Mouse (Mus musculus) layer of hippocampus, adult 9-11 months (tissue): ENCODE measurements around the gene Bmp5.

Source experiments
- DNase-seq: peaks from one replicate; pipeline ENCODE4 v3.0.0; 2022

The Bmp5 gene

DNA sequence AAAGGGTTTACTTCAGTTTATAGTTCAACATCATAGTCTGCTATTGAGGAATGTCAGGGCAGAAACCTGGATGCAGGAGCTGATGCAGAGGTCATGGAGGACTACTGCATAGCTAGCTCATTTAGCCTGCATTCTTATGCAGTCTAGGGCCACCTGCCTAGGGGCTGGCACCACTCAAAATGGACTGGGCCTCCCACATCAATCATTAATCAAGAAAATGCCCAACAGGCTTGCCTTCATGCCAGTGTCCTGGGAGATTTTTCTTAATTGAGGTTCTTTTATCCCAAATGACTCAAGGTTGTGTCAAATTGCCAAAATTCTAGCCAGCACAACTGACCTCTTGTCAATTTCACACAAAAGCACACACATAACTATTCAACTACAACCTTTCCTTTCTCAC is 70.8 kb downstream of the Bmp5 start:
- DNase-seq: no peak

DNA sequence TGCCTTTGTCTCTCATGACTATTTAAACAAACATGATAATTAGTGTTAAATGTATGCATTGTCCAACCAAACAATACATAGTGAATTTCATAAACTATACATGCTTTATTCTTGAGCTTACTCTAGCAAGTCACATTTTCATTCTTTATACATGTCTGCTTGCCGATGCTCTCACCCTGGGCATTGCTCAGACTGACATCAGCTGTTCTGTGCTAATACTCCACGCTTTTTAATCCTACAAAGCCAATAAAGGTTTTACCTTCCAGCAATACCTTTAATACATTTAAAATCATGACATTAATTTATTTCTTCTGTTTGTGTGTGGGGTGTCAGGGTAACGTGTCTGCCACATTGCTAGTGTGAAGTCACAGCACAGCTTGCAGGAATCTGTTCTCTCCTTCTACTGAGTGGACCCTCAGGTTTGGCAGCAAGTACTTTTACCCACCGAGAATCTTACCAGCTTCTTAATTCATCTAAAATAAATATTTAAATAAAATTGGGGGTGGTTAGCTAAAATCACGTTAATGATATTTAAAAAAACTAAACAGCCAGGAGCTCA is 75.6 kb downstream of the Bmp5 start:
- no peak for DNase-seq

DNA sequence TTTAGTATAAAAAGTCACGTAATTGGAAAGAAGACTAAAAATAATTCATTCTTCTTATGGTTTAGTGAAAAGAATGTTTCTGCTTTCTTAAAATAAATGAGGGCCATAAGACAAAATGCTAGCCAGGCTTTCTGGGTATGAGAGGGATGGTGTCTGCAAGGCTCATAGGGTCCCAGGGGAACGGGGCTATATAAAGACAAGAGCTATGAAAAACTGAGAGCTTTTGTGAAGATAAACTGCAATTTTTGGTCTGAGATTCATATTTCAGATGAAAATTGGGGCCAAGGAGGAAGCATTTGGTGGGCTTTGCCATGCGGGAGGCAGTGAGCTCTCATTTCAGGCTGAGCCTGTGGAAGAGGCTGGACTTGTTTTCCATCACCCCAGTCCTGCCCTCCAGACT is 83.0 kb downstream of the Bmp5 start:
- DNase-seq: no peak

DNA sequence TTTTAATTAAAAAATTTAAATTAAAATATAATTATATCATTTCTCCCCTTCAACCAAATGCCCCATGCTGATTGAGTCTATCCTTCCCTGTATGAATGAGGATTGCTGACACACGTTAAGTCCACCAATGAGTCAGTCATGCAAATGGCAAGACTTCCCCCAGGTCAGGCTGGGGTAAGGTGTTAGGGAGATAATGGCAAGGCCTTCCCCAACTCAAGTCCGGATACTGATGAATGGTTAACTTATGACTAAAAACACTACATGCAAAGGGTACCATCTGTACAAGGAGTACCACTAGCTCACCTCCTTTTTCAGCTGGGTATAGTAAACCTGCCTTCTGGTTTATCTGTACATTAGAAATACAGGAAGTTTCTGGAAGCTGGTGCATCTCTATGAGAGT is 83.8 kb downstream of the Bmp5 start:
- DNase-seq: no peak

DNA sequence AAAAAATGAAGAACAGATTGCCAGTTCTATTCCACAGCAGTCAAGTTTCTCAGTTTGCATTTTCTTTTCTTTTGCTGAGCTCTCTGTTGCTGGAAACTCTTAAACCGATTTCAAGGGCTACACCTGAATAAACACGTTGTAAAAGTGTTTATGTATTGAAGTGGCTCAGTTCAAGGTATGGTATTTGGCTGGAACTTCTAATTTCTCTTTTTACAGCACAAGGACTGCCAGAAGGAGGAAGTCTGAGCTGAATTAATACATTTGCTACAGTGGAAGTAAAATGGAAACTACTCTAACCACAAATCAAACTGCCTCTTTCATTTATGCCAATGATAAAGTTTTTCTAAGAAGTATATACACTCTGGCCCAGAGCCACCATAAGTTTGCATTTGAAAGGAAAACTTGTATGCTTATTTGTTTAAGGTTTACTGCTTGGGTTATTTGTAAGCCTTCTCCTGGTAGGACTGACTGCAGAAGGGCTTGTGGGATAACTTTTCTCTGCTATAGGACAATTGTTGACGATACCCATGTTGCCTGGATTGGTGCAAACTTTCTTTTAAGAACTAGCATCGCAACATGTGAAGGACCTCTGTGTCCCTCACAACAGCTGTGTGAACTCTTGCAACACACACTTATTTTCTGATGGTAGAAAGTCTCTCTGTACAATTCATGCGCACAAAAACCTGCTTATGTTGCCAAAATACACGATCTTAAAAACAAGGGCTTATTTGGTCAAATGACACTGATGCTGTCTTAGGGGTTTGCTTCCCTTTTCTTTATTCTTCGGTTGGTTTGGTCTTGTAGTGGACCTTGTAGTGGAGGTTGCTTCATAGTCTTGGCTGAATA is 95.4 kb downstream of the Bmp5 start:
- no peak for DNase-seq

DNA sequence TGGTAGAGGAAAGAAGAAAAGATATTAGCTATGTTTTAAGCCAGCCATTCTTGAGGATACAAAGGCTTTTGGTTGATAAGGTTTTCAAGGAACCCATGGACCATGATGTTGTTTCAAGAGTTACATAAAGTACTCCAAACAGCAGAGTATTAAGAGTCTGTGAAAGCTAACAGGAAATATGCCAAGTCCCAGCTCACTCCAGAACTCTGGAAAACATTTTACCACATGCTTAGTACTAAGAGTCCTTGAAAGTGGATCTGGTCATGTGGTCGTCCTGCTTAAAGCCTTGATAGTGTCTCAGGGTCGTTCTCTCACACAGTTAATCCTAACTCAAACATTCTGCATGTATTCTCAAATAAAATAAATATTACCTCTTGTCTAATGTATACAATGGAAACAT is 101.2 kb downstream of the Bmp5 start:
- DNase-seq: no peak

DNA sequence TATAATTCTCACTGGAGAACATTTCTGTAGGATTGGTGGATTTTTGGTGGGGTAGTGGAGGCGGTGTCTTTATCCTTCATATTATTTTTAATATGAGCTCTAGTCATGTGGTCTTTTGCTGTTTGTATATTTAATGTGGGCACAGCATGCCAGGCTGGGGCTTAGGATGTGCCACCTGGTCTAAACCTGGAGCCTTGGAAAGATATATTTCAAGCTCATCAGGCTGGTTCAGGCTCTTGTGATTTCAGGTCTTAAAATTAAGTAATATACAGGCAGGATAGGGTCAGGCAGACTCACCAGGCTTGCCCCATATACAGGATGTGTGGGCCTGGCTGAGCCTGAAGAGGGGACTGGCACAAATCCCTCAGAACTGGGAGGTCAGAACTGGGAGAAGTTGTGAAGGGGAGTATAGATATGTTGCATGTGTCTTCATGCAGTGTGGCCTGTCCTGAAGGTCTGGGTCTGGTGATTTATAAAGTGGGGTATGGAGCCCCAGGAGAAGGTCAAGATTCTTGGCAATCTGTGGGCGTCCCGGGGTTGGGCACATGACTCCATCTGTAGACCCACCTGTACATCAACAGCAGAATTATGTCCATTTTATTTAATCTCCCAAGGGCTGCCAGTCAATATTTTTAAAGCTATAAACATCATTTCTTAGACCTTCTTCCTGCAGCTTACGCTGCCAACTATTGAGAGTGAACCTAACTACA is 108.5 kb downstream of the Bmp5 start:
- no peak for DNase-seq

DNA sequence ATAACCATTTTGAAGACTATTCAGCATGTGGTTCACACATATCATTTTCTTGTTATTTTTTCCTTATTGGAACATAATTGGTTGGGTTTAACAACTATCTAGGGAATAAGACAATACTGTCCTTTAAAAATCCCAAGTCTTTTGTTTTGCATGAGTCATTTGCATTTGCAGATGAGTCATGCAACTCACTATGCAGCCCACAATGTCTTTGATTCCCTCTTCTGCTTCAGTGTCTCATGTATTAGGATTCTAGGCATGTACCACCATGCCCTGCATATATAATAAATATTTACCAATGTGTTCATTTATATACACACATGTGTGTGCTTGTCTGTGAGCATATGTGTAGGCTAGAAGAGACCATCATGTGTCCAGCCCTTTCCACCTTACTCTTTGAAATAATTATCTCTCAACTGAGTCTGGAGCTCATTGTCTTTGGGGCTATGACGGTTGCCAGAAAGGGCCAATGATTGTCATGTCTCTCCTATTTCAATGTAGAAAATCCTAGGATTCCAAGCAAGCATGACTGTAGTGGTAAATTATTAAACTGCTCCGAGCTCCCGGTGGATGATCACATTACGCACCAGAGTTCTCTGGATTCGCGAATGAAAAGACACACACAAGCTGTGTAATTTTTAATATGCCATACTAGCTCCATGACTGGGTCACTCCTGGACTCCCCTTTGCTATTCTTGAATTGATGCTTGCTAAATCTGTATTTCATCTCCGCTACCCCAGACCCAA is 111.8 kb downstream of the Bmp5 start:
- no peak for DNase-seq

DNA sequence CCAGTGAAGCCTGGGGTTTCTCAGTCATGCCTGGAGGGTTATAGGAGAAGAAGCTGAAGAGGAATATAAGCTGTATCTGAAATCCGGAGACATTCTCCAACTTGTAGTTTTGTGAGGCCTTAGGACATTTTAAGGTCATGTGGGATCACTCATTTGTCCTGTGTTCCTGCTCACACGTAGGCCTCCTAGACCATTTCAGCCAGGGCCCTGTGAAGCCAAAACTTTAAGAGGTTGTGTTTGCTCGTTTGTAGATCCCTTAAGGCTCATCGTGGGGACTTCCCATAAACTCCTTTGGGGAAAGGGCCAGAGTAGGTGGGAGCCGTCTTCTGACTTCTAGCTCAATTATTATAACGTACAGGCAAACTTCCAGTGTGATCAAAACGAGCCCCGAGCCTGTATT is 121.8 kb downstream of the Bmp5 start:
- DNase-seq: no peak

DNA sequence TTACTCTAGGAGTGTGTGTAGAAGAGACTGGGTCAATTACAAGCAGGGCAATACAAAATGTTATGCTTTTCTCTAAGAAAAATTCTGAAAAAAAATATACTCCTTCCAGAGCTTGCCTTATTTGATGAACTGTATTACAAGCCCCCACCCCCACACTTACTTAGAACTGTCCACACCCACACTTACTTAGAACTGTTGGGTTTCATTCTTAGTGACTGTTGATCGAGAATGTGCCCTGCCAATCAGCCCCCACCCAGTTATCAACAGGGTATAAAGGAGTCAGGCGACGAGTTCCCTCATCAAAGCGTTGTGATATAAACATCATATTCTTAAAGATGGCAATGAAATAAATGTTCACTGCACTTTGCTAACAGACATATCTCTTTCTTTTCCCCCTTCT is 122.9 kb downstream of the Bmp5 start:
- no peak for DNase-seq

DNA sequence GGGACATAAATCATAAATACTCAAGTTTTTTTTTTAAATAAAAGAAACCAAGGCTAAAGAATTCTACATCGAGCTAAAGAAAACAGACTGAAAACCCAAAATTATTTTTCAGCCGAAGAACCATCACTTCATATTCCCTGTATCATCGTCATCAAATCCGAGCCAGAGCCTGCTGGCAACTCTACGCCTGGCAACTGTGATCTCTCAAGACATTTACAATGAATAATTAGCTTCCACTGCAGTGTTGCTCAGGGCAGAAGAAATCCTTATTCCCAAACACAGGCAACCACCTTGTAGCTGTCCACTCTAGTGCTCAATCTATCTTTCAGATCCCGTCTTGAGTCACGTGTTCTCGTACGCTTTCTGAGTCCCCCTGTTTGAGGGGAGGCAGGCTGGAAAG is 126.1 kb downstream of the Bmp5 start:
- no peak for DNase-seq

DNA sequence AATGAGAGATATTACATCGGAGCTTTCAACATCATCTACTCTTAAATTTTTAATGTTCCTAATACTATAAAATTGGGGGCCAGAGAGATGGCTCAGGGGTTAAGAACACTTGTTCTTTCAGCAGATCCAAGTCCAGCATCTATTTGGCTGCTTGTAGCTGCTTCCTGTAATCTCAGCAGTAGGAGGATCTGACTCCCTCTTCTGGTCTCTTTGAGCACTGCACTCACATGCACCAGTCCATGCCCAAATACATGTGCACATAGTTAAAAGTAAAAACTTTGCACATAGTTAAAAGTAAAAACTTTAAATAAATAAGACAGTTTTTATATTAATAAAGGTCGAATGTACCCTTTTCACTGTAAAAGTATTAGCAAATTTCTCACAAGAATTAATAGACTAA is 130.3 kb downstream of the Bmp5 start:
- DNase-seq: no peak

DNA sequence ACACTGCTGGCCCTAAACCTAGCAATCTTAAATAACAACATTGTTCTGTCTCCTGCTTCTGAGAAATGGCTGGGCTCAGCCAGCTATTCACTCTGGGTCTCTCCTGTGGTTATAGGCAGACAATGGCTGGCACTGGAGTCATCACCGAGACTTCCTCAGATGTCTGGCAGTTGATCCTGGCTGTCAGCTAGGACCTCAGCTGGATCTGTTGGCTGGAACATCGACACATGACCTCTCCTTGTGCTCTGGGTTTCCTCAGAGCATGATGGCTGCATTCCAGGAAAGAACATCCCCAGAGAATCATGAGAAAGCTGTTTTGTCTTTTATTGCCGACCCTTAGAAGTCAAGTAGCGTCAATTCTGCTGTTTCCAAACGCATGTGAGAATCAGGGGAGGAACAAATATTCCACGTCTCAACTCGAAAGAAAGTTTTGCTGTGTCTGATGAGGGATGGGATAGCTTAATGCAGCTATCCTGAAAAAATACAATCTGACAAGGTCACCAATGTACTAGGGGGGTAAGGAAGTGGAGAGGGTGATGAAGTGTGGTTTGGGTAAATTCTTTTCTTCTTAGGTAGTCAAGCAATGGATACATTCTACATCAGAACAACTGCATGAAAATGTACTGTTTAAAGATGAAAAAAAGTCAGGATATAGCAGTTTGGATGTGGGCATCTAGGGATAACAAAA is 135.1 kb downstream of the Bmp5 start:
- DNase-seq: peak; percentile 42

DNA sequence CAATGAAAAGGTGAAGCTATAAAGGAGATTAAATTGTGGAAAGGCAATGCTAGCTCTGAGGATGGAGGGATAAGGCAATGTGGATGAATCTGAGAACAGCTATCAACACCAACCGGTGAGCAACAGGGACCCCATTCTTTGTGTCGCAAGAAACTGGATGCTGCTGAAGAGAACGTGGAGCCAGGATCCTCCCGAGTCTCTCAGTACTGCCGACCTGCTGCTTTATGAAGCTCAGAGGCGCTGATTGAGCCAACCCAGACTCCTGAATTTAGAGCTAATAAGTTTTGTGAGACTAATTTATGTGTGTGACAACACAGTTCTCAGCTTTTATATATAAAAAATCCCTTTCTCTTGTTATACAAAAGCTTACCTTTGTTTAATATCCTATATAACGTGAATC is 136.4 kb downstream of the Bmp5 start:
- no peak for DNase-seq

DNA sequence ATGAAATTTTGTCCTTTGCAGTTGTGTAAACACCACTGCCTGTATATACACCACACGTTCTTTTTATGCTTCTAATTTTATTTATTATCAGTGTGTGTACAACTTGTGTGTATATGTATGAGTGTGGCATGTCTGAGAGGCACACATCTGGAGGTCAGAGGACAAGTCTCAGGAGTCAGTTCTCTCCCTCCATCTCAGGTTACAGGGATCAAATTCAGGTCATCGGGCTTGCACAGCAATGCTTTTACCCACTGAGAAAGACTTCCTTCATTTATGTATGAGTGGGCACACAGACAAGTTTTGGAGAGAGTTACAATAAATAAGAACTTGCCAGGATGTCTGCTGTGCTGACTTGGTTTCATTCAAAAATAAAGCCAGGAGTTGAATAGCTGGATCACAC is 140.9 kb downstream of the Bmp5 start:
- no peak for DNase-seq

DNA sequence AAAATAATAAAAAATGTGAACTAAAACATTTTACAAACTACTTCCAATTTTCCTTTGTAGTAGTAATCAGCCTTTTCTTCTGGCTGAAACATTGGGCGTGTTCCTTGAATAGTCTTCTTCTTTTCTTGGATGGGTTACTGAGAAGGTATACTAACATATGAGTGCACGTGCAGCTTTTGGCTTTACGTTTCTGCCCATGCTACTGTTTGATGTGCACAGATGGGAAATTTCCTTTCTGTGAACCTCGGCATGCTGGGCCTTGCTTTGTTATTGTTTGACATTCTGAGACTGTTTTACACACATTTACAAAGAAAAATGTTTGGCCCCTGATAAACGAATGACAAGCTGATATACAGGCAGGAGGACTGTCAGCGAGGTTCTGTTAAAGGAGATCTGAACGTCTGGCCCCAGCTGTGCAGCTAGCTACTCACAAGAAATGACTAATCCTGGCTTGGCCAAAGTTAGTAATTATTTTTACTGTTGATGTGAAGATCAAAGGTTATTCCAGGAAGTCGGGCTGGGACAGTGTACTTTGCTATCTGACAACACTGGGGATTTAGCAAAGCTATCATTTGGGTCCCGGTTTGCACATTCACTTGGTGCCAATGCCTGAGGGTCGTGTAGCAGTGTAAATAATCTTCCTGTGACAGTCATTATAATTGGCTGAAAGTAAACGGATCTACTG is 152.2 kb downstream of the Bmp5 start:
- DNase-seq: no peak

DNA sequence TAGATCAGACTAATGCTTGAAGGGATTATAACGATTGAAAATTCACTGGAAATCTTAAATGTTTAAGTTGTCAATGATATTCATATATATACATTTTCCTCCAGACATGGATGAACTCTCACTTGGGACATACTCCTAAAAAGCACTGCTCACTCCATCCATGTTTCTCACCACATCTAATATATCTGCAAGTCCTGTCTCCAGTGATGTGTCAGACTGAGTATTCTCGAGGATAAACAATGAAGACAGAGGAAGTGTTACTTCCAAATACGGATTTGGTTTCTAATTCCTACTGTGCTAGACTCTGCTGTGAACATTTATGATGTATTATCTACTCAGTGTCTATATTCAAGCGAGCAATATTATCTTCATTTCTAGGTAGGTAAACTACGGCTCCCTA is 152.9 kb downstream of the Bmp5 start:
- DNase-seq: no peak

DNA sequence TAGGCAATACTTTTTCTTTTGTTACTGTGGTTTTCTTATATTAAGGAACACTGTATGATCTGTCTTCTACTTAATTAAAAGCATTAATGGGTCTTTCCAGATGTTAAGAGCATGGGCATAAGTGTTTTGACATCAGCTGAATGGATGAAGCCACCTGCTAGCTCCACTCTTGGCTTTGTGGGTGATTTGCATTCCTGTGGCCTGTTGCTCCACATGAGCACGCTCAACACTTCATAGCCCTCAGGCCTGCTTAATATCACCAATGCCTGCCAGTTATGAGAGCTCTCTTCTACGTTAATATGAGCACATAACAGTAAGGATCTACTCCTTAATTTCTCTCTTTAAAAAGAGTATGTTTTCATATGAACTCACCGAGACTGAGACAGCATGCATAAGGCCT is 169.5 kb downstream of the Bmp5 start:
- no peak for DNase-seq
